Mouse (Mus musculus): ENCODE measurements around the gene Sirt3. TPM values are rescaled to one million over a fixed set of nuclear protein-coding genes. Genes with fewer than 3 reads are reported as not detected.

The Sirt3 gene
- polyA plus RNA-seq, 1 experiment from 2014 or later, result 23.6 TPM

- Histone ChIP-seq H3K4me2 (ENCODE audit: low read depth, low read length) (peak overlapping the region; percentile 64), H3K9me3 (replicated peaks; ENCODE audit: control insufficient read depth, low read length) (no peaks in the 10 kb centered on the region), H3K4me1 (ENCODE audit: control insufficient read depth, low read depth, low read length) (no peaks in the 10 kb centered on the region; the same call in 1 of the 2 replicates), H3K27me3 (ENCODE audit: control insufficient read depth, insufficient read depth, low read depth, low read length) (no peaks in the 10 kb centered on the region), H3K36me3 (ENCODE audit: control insufficient read depth, insufficient read depth) (no peaks in the 10 kb centered on the region), H3K9ac (ENCODE audit: low read depth, low read length) (no peak overlapping the region), H3K27ac (ENCODE audit: low read length) (no peak overlapping the region), H3K4me3 (ENCODE audit: low read depth, low read length) (peak overlapping the region; percentile 48)
- 61% methylated on average over 5 of the region's 5 CpGs for WGBS (ENCODE audit: insufficient replicate concordance)
- ATAC-seq (ENCODE audit: low read depth), result no peak
These were observed 60.8 kb downstream of the Sirt3 start for GRCm38 (mm10) chr7:140821305-140821652.

GRCm38 (mm10) chr7:140820173-140820572 is 61.9 kb downstream of the Sirt3 start:
- H3K9me3 ChIP-seq (replicated peaks; ENCODE audit: control insufficient read depth, low read length), result no peaks in the 10 kb centered on the region
- H3K4me2 ChIP-seq (ENCODE audit: low read depth, low read length), result no peak overlapping the region
- no peak overlapping the region for H3K27ac ChIP-seq (ENCODE audit: low read length)
- ATAC-seq (ENCODE audit: low read depth), result no peak
- H3K4me1 ChIP-seq (ENCODE audit: control insufficient read depth, low read depth, low read length), result no peaks in the 10 kb centered on the region; the same call in 1 of the 2 replicates
- H3K36me3 ChIP-seq (ENCODE audit: control insufficient read depth, insufficient read depth), result no peaks in the 10 kb centered on the region
- no peaks in the 10 kb centered on the region for H3K27me3 ChIP-seq (ENCODE audit: control insufficient read depth, insufficient read depth, low read depth, low read length)
- no peak overlapping the region for H3K4me3 ChIP-seq (ENCODE audit: low read depth, low read length)
- WGBS (ENCODE audit: insufficient replicate concordance), result 48% methylated on average over 4 of the region's 4 CpGs
- H3K9ac ChIP-seq (ENCODE audit: low read depth, low read length), result no peak overlapping the region

Other genes with a start within 250 kb of the Sirt3 start
- gene Olfr53, start 235.9 kb downstream of the Sirt3 start, polyA plus RNA-seq (2015; fragmentation: Nextera tagmentation; extraction: Ambion mirVana), result not detected in 2 replicates
- not detected in 2 replicates for gene Olfr539, start 222.4 kb downstream of the Sirt3 start, polyA plus RNA-seq (2015; fragmentation: Nextera tagmentation; extraction: Ambion mirVana)
- not detected in 2 replicates for gene Olfr45, start 200.4 kb downstream of the Sirt3 start, polyA plus RNA-seq (2015; fragmentation: Nextera tagmentation; extraction: Ambion mirVana)
- gene Olfr541, start 185.0 kb downstream of the Sirt3 start, polyA plus RNA-seq (2015; fragmentation: Nextera tagmentation; extraction: Ambion mirVana), result not detected in 2 replicates
- gene Cyp2e1, start 118.6 kb downstream of the Sirt3 start, polyA plus RNA-seq (2015; fragmentation: Nextera tagmentation; extraction: Ambion mirVana), result 0.97 and 1.1 TPM in 2 replicates
- gene Syce1, start 94.5 kb downstream of the Sirt3 start, polyA plus RNA-seq (2015; fragmentation: Nextera tagmentation; extraction: Ambion mirVana), result 0.07 and 0.14 TPM in 2 replicates
- 0.06 and 0.16 TPM in 2 replicates for gene Zfp941, start 60.1 kb downstream of the Sirt3 start, polyA plus RNA-seq (2015; fragmentation: Nextera tagmentation; extraction: Ambion mirVana)
- gene Urah, start 47.3 kb downstream of the Sirt3 start, polyA plus RNA-seq (2015; fragmentation: Nextera tagmentation; extraction: Ambion mirVana), result 30.3 and 32.9 TPM in 2 replicates
- not detected in 2 replicates for gene Scgb1c1, start 36.8 kb downstream of the Sirt3 start, polyA plus RNA-seq (2015; fragmentation: Nextera tagmentation; extraction: Ambion mirVana)
- gene Odf3, start 34.5 kb downstream of the Sirt3 start, polyA plus RNA-seq (2015; fragmentation: Nextera tagmentation; extraction: Ambion mirVana), result not detected in 2 replicates
- not detected in 2 replicates for gene Gm45785, start 26.0 kb downstream of the Sirt3 start, polyA plus RNA-seq (2015; fragmentation: Nextera tagmentation; extraction: Ambion mirVana)
- gene Ric8a, start 25.4 kb downstream of the Sirt3 start, polyA plus RNA-seq (2015; fragmentation: Nextera tagmentation; extraction: Ambion mirVana), result 21.2 and 21.5 TPM in 2 replicates
- gene Bet1l, start 24.7 kb downstream of the Sirt3 start, polyA plus RNA-seq (2015; fragmentation: Nextera tagmentation; extraction: Ambion mirVana), result 19.3 and 20.9 TPM in 2 replicates
- gene Psmd13, start 341 bp downstream of the Sirt3 start, polyA plus RNA-seq (2015; fragmentation: Nextera tagmentation; extraction: Ambion mirVana), result 108 and 123 TPM in 2 replicates
- 1.4 and 3.4 TPM in 2 replicates for gene Cox8b, start 18.1 kb upstream of the Sirt3 start, polyA plus RNA-seq (2015; fragmentation: Nextera tagmentation; extraction: Ambion mirVana)
- gene Nlrp6, start 38.6 kb upstream of the Sirt3 start, polyA plus RNA-seq (2015; fragmentation: Nextera tagmentation; extraction: Ambion mirVana), result 7.8 and 10.8 TPM in 2 replicates
- gene Pgghg, start 59.1 kb upstream of the Sirt3 start, polyA plus RNA-seq (2015; fragmentation: Nextera tagmentation; extraction: Ambion mirVana), result 6.0 and 7.9 TPM in 2 replicates
- gene Ifitm5, start 68.0 kb upstream of the Sirt3 start, polyA plus RNA-seq (2015; fragmentation: Nextera tagmentation; extraction: Ambion mirVana), result 0.26 and 0.44 TPM in 2 replicates
- not detected in 2 replicates for gene Gm45717, start 73.6 kb upstream of the Sirt3 start, polyA plus RNA-seq (2015; fragmentation: Nextera tagmentation; extraction: Ambion mirVana)
- gene Ifitm2, start 73.7 kb upstream of the Sirt3 start, polyA plus RNA-seq (2015; fragmentation: Nextera tagmentation; extraction: Ambion mirVana), result 391 and 458 TPM in 2 replicates
- 15.2 and 15.4 TPM in 2 replicates for gene Ifitm1, start 84.9 kb upstream of the Sirt3 start, polyA plus RNA-seq (2015; fragmentation: Nextera tagmentation; extraction: Ambion mirVana)
- 68.0 and 76.2 TPM in 2 replicates for gene Ifitm3, start 128.5 kb upstream of the Sirt3 start, polyA plus RNA-seq (2015; fragmentation: Nextera tagmentation; extraction: Ambion mirVana)
- 23.3 and 28.4 TPM in 2 replicates for gene Ifitm6, start 135.6 kb upstream of the Sirt3 start, polyA plus RNA-seq (2015; fragmentation: Nextera tagmentation; extraction: Ambion mirVana)
- gene Gm17387, start 146.8 kb upstream of the Sirt3 start, polyA plus RNA-seq (2015; fragmentation: Nextera tagmentation; extraction: Ambion mirVana), result not detected in 2 replicates
- gene B4galnt4, start 178.8 kb upstream of the Sirt3 start, polyA plus RNA-seq (2015; fragmentation: Nextera tagmentation; extraction: Ambion mirVana), result 0.35 and 0.37 TPM in 2 replicates
- gene Pkp3, start 195.9 kb upstream of the Sirt3 start, polyA plus RNA-seq (2015; fragmentation: Nextera tagmentation; extraction: Ambion mirVana), result 0.69 and 1.1 TPM in 2 replicates
- gene Sigirr, start 218.3 kb upstream of the Sirt3 start, polyA plus RNA-seq (2015; fragmentation: Nextera tagmentation; extraction: Ambion mirVana), result 27.2 and 28.1 TPM in 2 replicates
- 1.5 and 3.8 TPM in 2 replicates for gene Ano9, start 235.5 kb upstream of the Sirt3 start, polyA plus RNA-seq (2015; fragmentation: Nextera tagmentation; extraction: Ambion mirVana)
- gene Ptdss2, start 240.1 kb upstream of the Sirt3 start, polyA plus RNA-seq (2015; fragmentation: Nextera tagmentation; extraction: Ambion mirVana), result 136 and 138 TPM in 2 replicates